Mouse (Mus musculus) testis, postnatal 14 days (tissue): ENCODE data around the gene Dlx6.

Source experiments
- DNase-seq: peaks from one replicate; pipeline ENCODE4 v3.0.0; 2021; ENCODE audit warnings: low spot score

The Dlx6 gene

GRCm38 (mm10) chr6:6877346-6877910 is 14.3 kb downstream of the Dlx6 start:
- no peak for DNase-seq

DNA sequence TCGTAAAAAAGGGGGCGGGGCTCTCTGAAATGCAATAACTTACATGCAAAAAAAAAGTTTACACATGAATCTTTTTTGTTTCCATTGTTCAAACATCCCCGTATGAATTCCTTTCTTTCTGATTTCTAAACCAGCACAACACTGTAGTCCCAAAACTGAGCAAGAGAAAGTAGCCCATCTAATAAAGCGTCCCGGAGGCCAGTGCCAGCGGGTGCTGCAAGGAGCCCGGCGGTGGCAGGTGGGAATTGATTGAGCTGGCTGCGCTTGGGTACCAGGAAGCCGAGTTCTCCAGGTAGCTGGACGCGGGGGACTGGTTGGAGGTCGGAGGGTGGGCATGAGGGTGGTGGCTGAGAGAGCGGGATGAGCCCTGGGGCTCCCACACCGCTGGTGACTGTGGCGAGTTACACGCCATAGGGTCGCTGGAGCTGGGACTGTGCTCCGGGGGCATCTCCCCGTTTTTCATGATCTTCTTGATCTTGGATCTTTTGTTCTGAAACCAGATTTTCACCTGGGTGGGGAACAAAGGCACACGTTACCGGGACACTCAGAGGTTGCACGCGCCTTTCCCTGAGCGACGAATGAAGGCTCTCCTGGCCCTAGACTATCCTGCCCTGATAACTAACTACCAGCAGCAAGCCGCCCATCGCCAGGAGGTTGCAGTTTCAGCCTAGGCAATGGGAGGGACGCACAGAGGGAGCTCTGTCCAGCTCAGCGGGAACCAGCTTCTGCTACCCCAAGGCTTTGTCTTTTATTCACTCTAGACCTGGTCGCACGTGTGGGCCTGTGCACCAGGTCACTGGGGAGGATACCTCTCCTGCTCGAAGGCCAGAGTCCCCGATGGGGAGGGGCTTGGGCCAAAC is 15.1 kb downstream of the Dlx6 start:
- DNase-seq: no peak

- DNase-seq: no peak
Measured at GRCm38 (mm10) chr6:6878841-6879291, 15.7 kb downstream of the Dlx6 start.

GRCm38 (mm10) chr6:6879371-6880325 is 16.5 kb downstream of the Dlx6 start:
- DNase-seq: no peak

GRCm38 (mm10) chr6:6880361-6881114 is 17.4 kb downstream of the Dlx6 start:
- no peak for DNase-seq

GRCm38 (mm10) chr6:6881115-6881637 is 18.0 kb downstream of the Dlx6 start:
- no peak for DNase-seq

GRCm38 (mm10) chr6:6881638-6882190 is 18.6 kb downstream of the Dlx6 start, which contains the start of gene Dlx5:
Dlx5 (minus strand) TSS chr6:6882085.
- DNase-seq: peak; percentile 21

DNA sequence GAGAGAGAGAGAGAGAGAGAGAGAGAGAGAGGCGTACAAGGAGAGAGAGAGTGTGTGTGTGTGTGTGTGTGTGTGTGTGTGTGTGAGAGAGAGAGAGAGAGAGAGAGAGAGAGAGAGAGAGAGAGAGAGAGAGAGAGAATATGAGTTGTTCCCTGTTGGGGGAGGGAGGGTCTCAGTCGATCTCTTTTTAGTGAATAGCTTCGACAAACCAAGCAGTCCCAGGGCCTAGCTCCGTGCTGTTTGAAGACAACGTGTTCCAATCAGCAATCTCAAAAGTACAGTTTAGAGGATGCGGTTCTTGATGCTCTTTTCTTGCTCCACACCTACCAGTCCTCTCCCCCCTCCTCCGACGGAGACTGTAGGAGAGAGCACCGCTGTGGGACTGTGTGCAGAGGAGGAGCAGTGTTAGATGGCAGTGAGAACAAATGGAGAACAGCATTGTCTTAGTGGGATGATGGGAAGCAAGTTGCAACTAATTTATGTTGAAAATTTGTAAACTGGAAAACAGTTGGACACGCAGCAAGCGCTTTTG is 19.2 kb downstream of the Dlx6 start:
- no peak for DNase-seq

- DNase-seq: no peak
Measured at GRCm38 (mm10) chr6:6884897-6885296, 21.8 kb downstream of the Dlx6 start.

- no peak for DNase-seq
Measured at GRCm38 (mm10) chr6:6886225-6886624, 23.1 kb downstream of the Dlx6 start.

DNA sequence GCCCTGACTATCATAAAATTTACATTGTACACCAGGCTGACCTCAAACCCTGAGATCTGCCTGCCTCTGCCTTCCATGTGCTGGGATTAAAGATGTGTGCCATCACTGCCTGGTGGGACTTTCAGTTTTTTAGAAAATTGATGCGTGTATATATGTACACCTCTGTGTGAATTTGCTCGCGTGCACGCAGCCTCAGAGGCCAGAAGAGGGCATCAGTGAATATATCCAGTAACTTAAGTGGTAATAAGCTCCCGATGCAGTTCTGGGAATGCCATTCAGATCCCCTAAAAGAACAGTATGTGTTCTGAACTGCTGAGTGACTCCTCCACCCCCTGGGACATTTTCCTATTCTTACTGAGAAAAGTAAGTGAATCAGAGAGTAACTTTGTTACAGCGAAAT is 26.9 kb downstream of the Dlx6 start:
- no peak for DNase-seq

DNA sequence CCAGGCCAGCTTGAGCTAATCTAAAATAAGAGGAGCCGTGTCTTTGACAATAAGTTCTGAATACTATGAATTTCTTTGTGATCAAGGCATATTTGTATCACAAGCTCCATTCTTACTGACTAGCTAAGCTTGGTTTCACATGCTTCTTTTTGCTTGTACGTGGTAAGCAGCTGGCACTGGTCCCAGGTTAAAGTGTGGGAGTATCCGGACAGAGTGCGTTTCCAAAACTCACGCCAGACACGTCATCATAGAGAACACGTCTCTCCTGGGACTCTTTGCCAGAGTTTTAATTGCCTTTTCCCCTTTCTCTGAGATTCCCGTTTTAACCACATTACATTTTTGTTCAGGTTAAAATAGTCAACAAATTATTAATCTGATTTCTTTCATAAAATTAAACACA is 46.5 kb downstream of the Dlx6 start:
- peak; percentile 33 for DNase-seq

- DNase-seq: no peak
Measured at GRCm38 (mm10) chr6:6914304-6914703, 51.2 kb downstream of the Dlx6 start.

GRCm38 (mm10) chr6:6914849-6915525 is 51.9 kb downstream of the Dlx6 start:
- DNase-seq: no peak

DNA sequence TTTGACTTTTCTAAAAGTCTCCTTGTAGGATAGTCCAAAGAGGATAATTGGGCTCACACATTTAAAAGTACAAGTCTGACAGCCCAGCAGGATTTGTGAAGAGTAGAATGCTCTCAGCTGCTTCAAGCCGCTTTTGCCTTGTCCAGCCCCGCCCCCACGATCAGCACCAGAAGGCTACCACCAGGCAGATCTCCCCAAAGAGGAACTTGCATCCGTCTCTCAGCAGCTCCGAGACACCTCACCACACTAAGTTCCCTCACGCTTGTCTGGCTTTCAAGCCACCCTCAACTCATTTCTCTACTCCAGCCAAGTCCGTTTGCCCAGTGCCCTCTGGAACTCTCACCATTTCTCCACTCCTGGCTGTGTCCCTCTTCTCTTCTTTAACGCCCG is 52.4 kb downstream of the Dlx6 start:
- no peak for DNase-seq

GRCm38 (mm10) chr6:6917334-6917733 is 54.2 kb downstream of the Dlx6 start:
- no peak for DNase-seq
